Mouse (Mus musculus) left cerebral cortex, adult 9 months (tissue): ENCODE data around the gene Prpf18.

Experiments used
- DNase-seq, 2 experiments: peaks; one replicate each; pipeline ENCODE4 v3.0.0; 2022; ENCODE audit warnings: low spot score in 2 of 2

Gene Prpf18

GRCm38 (mm10) chr2:4575163-4575562, 76.8 kb downstream of the Prpf18 start:
- DNase-seq, result no peak

- DNase-seq, result no peak
These were observed 77.7 kb downstream of the Prpf18 start for GRCm38 (mm10) chr2:4574251-4574650.

- no peak for DNase-seq
These were observed 78.5 kb downstream of the Prpf18 start for GRCm38 (mm10) chr2:4573386-4573785.

DNA sequence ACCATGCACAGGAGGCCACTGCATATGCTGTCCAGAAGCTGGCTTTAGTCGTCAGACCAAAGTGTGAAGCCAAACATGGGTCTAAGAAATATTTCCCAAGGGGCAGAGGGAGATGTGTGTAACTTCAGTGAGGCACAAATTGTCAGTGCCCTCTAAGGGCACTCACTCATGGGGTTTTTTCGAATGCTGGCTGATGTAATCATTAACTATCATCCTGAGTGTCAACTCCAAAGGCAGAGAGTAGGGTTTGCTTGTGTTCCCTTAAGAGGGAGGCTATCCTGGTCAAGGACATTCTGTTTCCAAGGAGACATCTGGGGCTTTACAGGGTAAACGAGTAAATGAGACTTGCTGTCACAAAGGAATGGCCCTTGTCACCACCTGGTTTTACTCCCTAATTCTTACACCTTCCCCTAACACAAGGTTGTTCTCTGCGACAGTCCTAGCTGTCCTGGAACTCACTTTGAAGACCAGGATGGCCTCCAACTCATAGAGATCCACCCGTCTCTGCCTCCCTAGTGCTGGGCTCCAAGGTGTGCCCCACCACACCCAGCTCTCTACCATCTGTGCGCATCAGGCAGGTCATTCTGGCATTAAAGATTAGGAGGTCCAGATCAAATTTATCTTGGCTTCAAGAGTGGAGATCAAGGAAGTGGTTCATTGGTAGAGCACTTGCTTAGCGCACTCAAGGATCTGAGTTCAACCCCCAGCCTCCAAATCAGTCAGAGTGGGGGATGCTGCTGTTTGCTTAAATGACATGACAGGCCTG, 79.2 kb downstream of the Prpf18 start:
- no peak for DNase-seq
